Mouse (Mus musculus): ENCODE results near the gene Tbxas1. TPM values are rescaled to one million over a fixed set of nuclear protein-coding genes. Genes with fewer than 3 reads are reported as not detected.

Tbxas1 gene
- polyA plus RNA-seq, 1 experiment from 2014 or later: 2.3 TPM

- Histone ChIP-seq H3K4me2 (no peak overlapping the region), H3K36me3 (replicated peaks) (no peaks in the 10 kb centered on the region), H3K4me3 (no peak overlapping the region), H3K9ac (no peak overlapping the region), H3K4me1 (peaks cover 48% of the 10 kb centered on the region), H3K27ac (no peak overlapping the region), H3K27me3 (replicated peaks) (no peaks in the 10 kb centered on the region), H3K9me3 (no peaks in the 10 kb centered on the region)
- ATAC-seq (replicated peaks): no peak
Measured at GRCm38 (mm10) chr6:38865805-38866204, 9.4 kb upstream of the Tbxas1 start.

- ATAC-seq (replicated peaks): no peak
- 91% methylated on average over 1 of the region's 1 CpGs for WGBS
Measured at GRCm38 (mm10) chr6:38866357-38866756, 8.8 kb upstream of the Tbxas1 start.

GRCm38 (mm10) chr6:38866761-38867160 is 8.4 kb upstream of the Tbxas1 start:
- H3K27ac ChIP-seq: no peak overlapping the region
- 78% methylated on average over 2 of the region's 2 CpGs for WGBS
- no peaks in the 10 kb centered on the region for H3K9me3 ChIP-seq
- no peak overlapping the region for H3K9ac ChIP-seq
- H3K36me3 ChIP-seq (replicated peaks): no peaks in the 10 kb centered on the region
- H3K27me3 ChIP-seq (replicated peaks): no peaks in the 10 kb centered on the region
- no peak for ATAC-seq (replicated peaks)
- no peak overlapping the region for H3K4me3 ChIP-seq
- peaks cover 57% of the 10 kb centered on the region for H3K4me1 ChIP-seq
- H3K4me2 ChIP-seq: no peak overlapping the region

More at GRCm38 (mm10) chr6:38866357-38866756, 8.8 kb upstream of the Tbxas1 start:
- Histone ChIP-seq H3K36me3 (replicated peaks) (no peaks in the 10 kb centered on the region), H3K27ac (no peak overlapping the region), H3K9me3 (no peaks in the 10 kb centered on the region), H3K27me3 (replicated peaks) (no peaks in the 10 kb centered on the region), H3K4me2 (no peak overlapping the region), H3K4me1 (peaks cover 53% of the 10 kb centered on the region), H3K4me3 (no peak overlapping the region), H3K9ac (no peak overlapping the region)

GRCm38 (mm10) chr6:38867291-38867690 is 7.9 kb upstream of the Tbxas1 start:
- no peaks in the 10 kb centered on the region for H3K36me3 ChIP-seq (replicated peaks)
- H3K27me3 ChIP-seq (replicated peaks): no peaks in the 10 kb centered on the region
- no peak overlapping the region for H3K4me3 ChIP-seq
- no peak overlapping the region for H3K27ac ChIP-seq
- H3K4me1 ChIP-seq: peaks cover 62% of the 10 kb centered on the region
- H3K4me2 ChIP-seq: no peak overlapping the region
- 29% methylated on average over 1 of the region's 1 CpGs for WGBS
- no peak overlapping the region for H3K9ac ChIP-seq
- H3K9me3 ChIP-seq: no peaks in the 10 kb centered on the region
- ATAC-seq (replicated peaks): no peak

DNA sequence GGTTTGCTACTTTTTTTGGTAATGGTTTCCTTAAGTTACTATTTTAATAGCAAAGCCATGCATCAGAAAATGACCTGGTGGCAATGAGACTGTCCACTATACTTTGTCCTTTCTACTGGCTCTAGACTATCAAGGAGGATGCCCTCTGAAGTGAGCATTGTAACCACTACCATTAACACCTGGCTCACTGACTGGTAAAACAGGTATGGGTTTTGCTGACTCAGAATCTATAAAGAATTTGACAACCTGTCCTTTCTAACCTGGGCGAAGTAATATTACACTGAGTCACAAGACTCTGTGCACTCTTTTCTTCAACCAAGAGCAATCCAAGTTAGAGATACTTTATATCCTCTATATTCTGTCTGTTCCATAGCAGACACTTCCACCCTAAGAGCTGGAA is 6.2 kb upstream of the Tbxas1 start:
- Histone ChIP-seq H3K27me3 (replicated peaks) (no peaks in the 10 kb centered on the region), H3K4me2 (no peak overlapping the region), H3K36me3 (replicated peaks) (no peaks in the 10 kb centered on the region), H3K9ac (no peak overlapping the region), H3K9me3 (no peaks in the 10 kb centered on the region), H3K4me1 (peaks cover 77% of the 10 kb centered on the region), H3K4me3 (no peak overlapping the region), H3K27ac (no peak overlapping the region)
- no peak for ATAC-seq (replicated peaks)
- 95% methylated on average over 1 of the region's 1 CpGs for WGBS

DNA sequence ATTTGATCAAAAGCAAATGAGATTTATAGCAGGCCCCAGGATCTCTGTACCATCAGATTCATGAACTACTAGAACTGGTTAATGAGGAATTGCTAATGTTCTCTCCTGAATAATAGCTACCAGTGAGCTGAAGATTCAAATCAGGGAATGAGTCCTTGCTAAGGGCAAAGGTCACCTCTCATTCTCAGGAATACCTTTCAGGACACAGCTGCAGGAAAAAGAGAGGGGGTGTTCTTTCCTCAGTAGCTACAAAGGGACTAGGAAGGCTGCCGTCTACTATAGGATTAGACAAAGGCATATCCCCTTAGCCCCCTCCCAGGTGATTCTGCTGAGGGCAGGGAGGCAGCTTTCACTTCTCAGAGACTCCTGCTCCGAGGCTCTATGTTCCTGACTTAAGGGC is 5.1 kb upstream of the Tbxas1 start:
- Histone ChIP-seq H3K4me2 (no peak overlapping the region), H3K9ac (no peak overlapping the region), H3K4me3 (no peak overlapping the region), H3K4me1 (peaks cover 73% of the 10 kb centered on the region), H3K27me3 (replicated peaks) (no peaks in the 10 kb centered on the region), H3K36me3 (replicated peaks) (no peaks in the 10 kb centered on the region), H3K9me3 (no peaks in the 10 kb centered on the region), H3K27ac (no peak overlapping the region)
- no peak for ATAC-seq (replicated peaks)
- WGBS: 13% methylated on average over 2 of the region's 2 CpGs

- no peak overlapping the region for H3K9ac ChIP-seq
- 15% methylated on average over 7 of the region's 7 CpGs for WGBS
- peaks cover 66% of the 10 kb centered on the region for H3K4me1 ChIP-seq
- no peak for ATAC-seq (replicated peaks)
- H3K27ac ChIP-seq: no peak overlapping the region
- no peaks in the 10 kb centered on the region for H3K36me3 ChIP-seq (replicated peaks)
- H3K9me3 ChIP-seq: no peaks in the 10 kb centered on the region
- H3K4me2 ChIP-seq: no peak overlapping the region
- no peaks in the 10 kb centered on the region for H3K27me3 ChIP-seq (replicated peaks)
- no peak overlapping the region for H3K4me3 ChIP-seq
Measured at GRCm38 (mm10) chr6:38871051-38871450, 4.2 kb upstream of the Tbxas1 start.

DNA sequence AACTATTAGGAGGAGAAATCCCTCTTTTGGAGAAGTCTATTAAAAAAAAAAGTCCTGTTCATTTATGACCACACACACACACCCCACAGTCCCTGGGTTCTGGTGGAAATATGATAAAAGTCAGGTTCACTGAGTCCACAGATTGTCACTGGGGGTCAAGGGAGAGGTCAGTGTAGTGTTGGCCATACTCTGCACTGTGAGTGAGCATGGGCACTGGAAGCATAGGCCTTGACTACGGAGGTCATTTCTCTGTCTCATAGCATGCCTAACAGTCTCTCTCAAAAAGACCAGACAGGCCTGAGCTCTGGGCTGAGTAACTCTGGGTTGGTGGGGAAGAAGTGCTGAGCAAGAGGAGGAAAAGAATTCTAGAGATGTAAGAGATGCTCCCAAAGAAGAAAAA is 1.9 kb upstream of the Tbxas1 start:
- no peaks in the 10 kb centered on the region for H3K27me3 ChIP-seq (replicated peaks)
- H3K4me3 ChIP-seq: peak overlapping the region; percentile 90
- peak overlapping the region; percentile 61 for H3K4me2 ChIP-seq
- H3K4me1 ChIP-seq: peaks cover 54% of the 10 kb centered on the region
- H3K36me3 ChIP-seq (replicated peaks): no peaks in the 10 kb centered on the region
- no peak for ATAC-seq (replicated peaks)
- H3K9ac ChIP-seq: peak overlapping the region; percentile 3; the same call in 1 of the 2 replicates
- no peak overlapping the region for H3K27ac ChIP-seq
- no peaks in the 10 kb centered on the region for H3K9me3 ChIP-seq
- 65% methylated on average over 1 of the region's 1 CpGs for WGBS

DNA sequence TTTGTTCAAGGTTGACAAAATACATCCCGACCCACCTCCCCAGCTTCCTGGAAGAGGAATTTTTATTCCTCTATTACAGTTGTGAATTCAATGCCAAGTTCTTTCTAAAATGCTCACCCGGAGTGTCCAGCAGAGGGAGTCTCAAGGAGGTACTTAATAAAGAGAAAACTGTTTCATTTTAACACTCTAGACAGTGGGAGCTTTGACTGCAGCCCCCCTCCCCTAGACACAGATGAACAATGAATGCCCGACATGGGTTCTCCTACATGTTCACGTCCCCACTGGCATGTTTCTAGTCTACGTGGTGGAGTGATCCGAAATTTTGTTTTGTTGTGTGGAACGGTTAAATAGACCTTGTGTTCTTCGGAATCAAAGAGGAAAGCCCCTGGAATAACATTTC is 1.2 kb upstream of the Tbxas1 start:
- Histone ChIP-seq H3K9ac (peak overlapping the region; percentile 99), H3K27ac (peak overlapping the region; percentile 60; the same call in 1 of the 2 replicates), H3K36me3 (replicated peaks) (no peaks in the 10 kb centered on the region), H3K4me3 (peak overlapping the region; percentile 90), H3K27me3 (replicated peaks) (no peaks in the 10 kb centered on the region), H3K4me1 (peaks cover 49% of the 10 kb centered on the region), H3K9me3 (no peaks in the 10 kb centered on the region), H3K4me2 (peak overlapping the region; percentile 61)
- ATAC-seq (replicated peaks): no peak
- WGBS: 5% methylated on average over 8 of the region's 8 CpGs

- H3K9ac ChIP-seq: peak overlapping the region; percentile 99
- H3K27ac ChIP-seq: peak overlapping the region; percentile 97
- H3K4me2 ChIP-seq: peak overlapping the region; percentile 61
- H3K4me1 ChIP-seq: peaks cover 45% of the 10 kb centered on the region
- H3K36me3 ChIP-seq (replicated peaks): no peaks in the 10 kb centered on the region
- H3K9me3 ChIP-seq: no peaks in the 10 kb centered on the region
- 0 out of 2 replicates have a peak, but pooled peaks cover under 1% of the 10 kb centered on the region for H3K27me3 ChIP-seq (replicated peaks)
- under 1% methylated on average over 23 of the region's 23 CpGs for WGBS
- no peak for ATAC-seq (replicated peaks)
- H3K4me3 ChIP-seq: peak overlapping the region; percentile 90
Measured at GRCm38 (mm10) chr6:38874565-38875257, 493 bp upstream of the Tbxas1 start.

GRCm38 (mm10) chr6:38876071-38876911 is 1.1 kb downstream of the Tbxas1 start, which contains the start of gene Hipk2:
Gene Hipk2, minus strand, starts transcription at chr6:38876165.
- peak within 1 kb of the TSS; percentile 61 for H3K4me2 ChIP-seq
- no peaks in the 10 kb centered on the region for H3K36me3 ChIP-seq (replicated peaks)
- peak; percentile 89 for ATAC-seq (replicated peaks)
- H3K4me3 ChIP-seq: peak within 1 kb of the TSS; percentile 90
- H3K27me3 ChIP-seq (replicated peaks): peaks cover 4% of the 10 kb centered on the region; the same call in 1 of the 2 replicates
- under 1% methylated on average over 75 of the region's 108 CpGs for WGBS
- peaks cover 33% of the 10 kb centered on the region for H3K4me1 ChIP-seq
- peak within 1 kb of the TSS; percentile 97 for H3K27ac ChIP-seq
- H3K9ac ChIP-seq: peak within 1 kb of the TSS; percentile 99
- no peaks in the 10 kb centered on the region for H3K9me3 ChIP-seq

GRCm38 (mm10) chr6:38877674-38878073 is 2.5 kb downstream of the Tbxas1 start:
- no peaks in the 10 kb centered on the region for H3K9me3 ChIP-seq
- no peak overlapping the region for H3K4me3 ChIP-seq
- no peak for ATAC-seq (replicated peaks)
- H3K36me3 ChIP-seq (replicated peaks): no peaks in the 10 kb centered on the region
- no peak overlapping the region for H3K27ac ChIP-seq
- WGBS: 85% methylated on average over 2 of the region's 2 CpGs
- H3K4me2 ChIP-seq: no peak overlapping the region
- H3K9ac ChIP-seq: no peak overlapping the region
- H3K27me3 ChIP-seq (replicated peaks): peaks cover 4% of the 10 kb centered on the region; the same call in 1 of the 2 replicates
- H3K4me1 ChIP-seq: peaks cover 20% of the 10 kb centered on the region
